Mouse (Mus musculus) G1E-ER4 (cell line): ENCODE data around the gene Serpina3b. TPM values are rescaled to one million over a fixed set of nuclear protein-coding genes. Genes with fewer than 3 reads are reported as not detected.

Experiments used
- GATA1 ChIP-seq: IDR thresholded peaks from one replicate; pipeline ENCODE4 v1.8.0; 2012; ENCODE audit warnings: low read length, inconsistent platforms
- polyA plus RNA-seq: library from polyadenylated mRNA; stranded (reverse); fragments of >175 nt; gene quantifications from 2 replicates; pipeline ENCODE4 v1.2.3, GENCODE M21; 2012

Gene Serpina3b
- polyA plus RNA-seq, 1 experiment = not detected

DNA sequence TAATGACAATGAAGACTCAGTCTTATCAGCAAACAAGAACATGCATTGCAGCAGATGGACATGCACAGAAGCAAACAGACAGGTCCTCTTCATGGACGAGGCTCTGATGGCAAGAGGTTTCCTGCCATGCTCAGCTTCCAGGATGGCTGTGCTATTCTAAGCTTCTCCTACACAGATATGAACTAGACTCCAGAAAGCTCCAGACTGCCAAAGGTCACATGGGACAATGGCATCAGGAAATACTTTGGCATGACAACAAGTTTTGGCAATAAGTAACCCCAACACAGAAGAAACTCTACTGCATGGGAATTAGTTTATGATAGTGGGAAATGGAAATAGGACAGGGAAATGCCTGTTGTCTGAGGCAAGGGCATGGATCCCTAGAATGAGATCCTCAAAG, 15.5 kb downstream of the Serpina3b start:
- no peak for TF ChIP-seq GATA1

GRCm38 (mm10) chr12:104145571-104145970, 17.8 kb downstream of the Serpina3b start:
- no peak for TF ChIP-seq GATA1

DNA sequence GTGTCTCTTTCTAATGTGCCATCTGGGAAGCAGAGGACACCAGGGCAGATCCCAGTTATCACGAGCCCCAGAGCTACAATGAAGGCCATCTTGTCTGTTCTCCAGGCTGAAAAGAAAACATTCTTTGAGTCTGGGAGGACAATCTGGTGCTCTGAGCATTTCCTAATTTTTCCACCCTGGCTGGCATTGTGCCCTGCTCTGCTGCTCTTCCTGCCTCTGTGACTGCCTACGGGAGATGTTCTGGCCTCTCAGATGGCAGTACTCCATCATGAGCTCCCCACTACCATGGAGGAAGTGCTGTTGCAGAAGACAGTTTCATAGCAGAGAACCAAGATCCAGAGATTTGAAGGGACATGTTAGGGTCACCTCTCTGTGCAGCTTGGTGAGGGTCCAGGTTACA, 24.2 kb downstream of the Serpina3b start:
- no peak for TF ChIP-seq GATA1

GRCm38 (mm10) chr12:104153041-104153645, 25.3 kb downstream of the Serpina3b start:
- no peak for TF ChIP-seq GATA1

- TF ChIP-seq GATA1 = no peak
Measured at GRCm38 (mm10) chr12:104153656-104154055, 25.9 kb downstream of the Serpina3b start, which contains the start of gene Serpina3c. Gene Serpina3c (minus strand): TSS chr12:104153870.

DNA sequence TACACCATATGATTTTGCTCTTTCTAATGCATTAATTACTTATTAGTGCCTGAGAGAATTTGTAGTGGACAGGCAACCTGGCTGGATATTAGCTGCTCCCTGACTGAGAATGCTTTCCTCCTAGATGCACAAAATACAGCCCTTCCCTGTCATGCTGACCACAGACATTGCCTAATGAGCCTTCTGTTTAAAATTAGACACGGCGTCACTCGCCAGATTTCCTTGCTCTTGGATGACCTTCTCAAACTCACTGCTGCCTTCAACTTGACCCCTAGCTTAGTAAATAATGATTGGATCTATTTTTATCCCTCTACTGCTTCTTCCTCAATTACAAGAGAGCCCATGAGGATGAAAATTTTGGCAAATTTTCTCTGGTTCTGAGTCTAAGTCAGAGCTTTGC, 47.0 kb downstream of the Serpina3b start:
- TF ChIP-seq GATA1 = no peak

DNA sequence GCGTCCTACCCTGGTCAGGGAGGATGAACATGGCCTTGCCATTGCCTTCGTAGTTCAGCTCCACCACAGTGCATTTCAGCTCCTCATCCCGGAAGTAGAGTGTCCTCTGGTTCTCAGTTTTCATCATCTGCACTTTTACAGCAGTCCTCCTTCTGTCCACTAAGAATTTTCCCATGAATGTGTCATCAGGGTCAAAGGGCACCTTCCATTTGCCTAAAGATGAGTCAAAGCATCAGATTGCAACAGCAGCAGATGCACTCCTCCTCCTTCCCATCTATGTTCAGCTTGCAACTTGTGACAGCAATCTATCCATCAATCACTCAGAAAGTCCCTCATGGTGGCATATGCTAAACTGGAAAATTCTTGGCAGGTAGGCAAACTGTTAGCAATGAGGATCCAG, 47.8 kb downstream of the Serpina3b start:
- TF ChIP-seq GATA1 = no peak

DNA sequence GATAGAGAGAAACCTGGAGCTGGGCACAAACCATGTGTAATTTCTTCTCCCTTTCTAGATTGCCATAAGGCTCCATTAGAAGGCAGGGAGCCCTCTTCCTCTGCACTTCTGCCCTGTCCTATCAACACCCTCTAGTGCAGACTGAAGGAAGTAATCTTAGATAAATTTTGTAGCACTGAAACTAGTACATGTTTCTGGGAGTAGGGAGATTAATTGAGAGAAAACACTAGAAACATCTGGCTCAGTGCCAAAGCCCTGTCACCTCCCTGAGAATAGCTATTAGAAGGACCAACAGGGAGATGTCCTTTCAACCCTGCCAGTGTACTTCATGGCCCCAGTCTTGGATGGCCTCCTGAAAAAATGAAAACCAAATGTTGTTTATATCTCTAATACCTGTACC, 50.8 kb downstream of the Serpina3b start:
- TF ChIP-seq GATA1 = no peak

- TF ChIP-seq GATA1 = no peak
Measured at GRCm38 (mm10) chr12:104178987-104179386, 51.2 kb downstream of the Serpina3b start.

- TF ChIP-seq GATA1 = no peak
Measured at GRCm38 (mm10) chr12:104185046-104185445, 57.2 kb downstream of the Serpina3b start.

GRCm38 (mm10) chr12:104186041-104186581, 58.3 kb downstream of the Serpina3b start:
- TF ChIP-seq GATA1 = no peak

Other genes starting within 250 kb of the Serpina3b start
- not detected in 2 replicates for gene Serpina1c, start 223.1 kb upstream of the Serpina3b start, polyA plus RNA-seq
- not detected in 2 replicates for gene Serpina1e, start 169.0 kb upstream of the Serpina3b start, polyA plus RNA-seq
- gene Serpina11, start 138.0 kb upstream of the Serpina3b start, polyA plus RNA-seq = not detected in 2 replicates
- not detected in 2 replicates for gene Serpina9, start 114.2 kb upstream of the Serpina3b start, polyA plus RNA-seq
- gene Serpina12, start 83.6 kb upstream of the Serpina3b start, polyA plus RNA-seq = not detected in 2 replicates
- gene Serpina5, start 26.9 kb upstream of the Serpina3b start, polyA plus RNA-seq = not detected in 2 replicates
- gene Serpina3a, start 15.3 kb upstream of the Serpina3b start, polyA plus RNA-seq = not detected in 2 replicates
- gene Serpina3c, start 25.9 kb downstream of the Serpina3b start, polyA plus RNA-seq = not detected in 2 replicates
- not detected in 2 replicates for gene Serpina3f, start 86.5 kb downstream of the Serpina3b start, polyA plus RNA-seq
- gene Serpina3g, start 108.2 kb downstream of the Serpina3b start, polyA plus RNA-seq = not detected in 2 replicates
- not detected in 2 replicates for gene Serpina3i, start 135.1 kb downstream of the Serpina3b start, polyA plus RNA-seq
- gene Serpina3j, start 186.6 kb downstream of the Serpina3b start, polyA plus RNA-seq = not detected in 2 replicates
- not detected in 2 replicates for gene Serpina3k, start 210.5 kb downstream of the Serpina3b start, polyA plus RNA-seq
- not detected in 2 replicates for gene Serpina3m, start 210.5 kb downstream of the Serpina3b start, polyA plus RNA-seq